Mouse (Mus musculus) testis, postnatal 14 days (tissue): ENCODE measurements around the gene Slc2a4.

Experiments
- DNase-seq: peaks from one replicate; pipeline ENCODE4 v3.0.0; 2021; ENCODE audit warnings: low spot score

Gene Slc2a4

GRCm38 (mm10) chr11:69948066-69948762 is at the start of gene Slc2a4:
Gene Slc2a4 (minus strand): TSS chr11:69948188.
- peak; percentile 92 for DNase-seq

- DNase-seq: peak; percentile 89
These were observed 49.1 kb upstream of the Slc2a4 start for GRCm38 (mm10) chr11:69997070-69997509.

- peak; percentile 66 for DNase-seq
These were observed 48.4 kb upstream of the Slc2a4 start for GRCm38 (mm10) chr11:69996161-69997061.

GRCm38 (mm10) chr11:69995391-69995960 is 47.5 kb upstream of the Slc2a4 start, which contains the start of gene Phf23:
Gene Phf23 (plus strand): TSS chr11:69995777.
- peak; percentile 98 for DNase-seq

GRCm38 (mm10) chr11:69994401-69995090 is 46.6 kb upstream of the Slc2a4 start:
- no peak for DNase-seq

GRCm38 (mm10) chr11:69992932-69993331 is 44.9 kb upstream of the Slc2a4 start:
- no peak for DNase-seq

GRCm38 (mm10) chr11:69992396-69992795 is 44.4 kb upstream of the Slc2a4 start:
- no peak for DNase-seq

- no peak for DNase-seq
These were observed 43.7 kb upstream of the Slc2a4 start for GRCm38 (mm10) chr11:69991711-69992110.

GRCm38 (mm10) chr11:69990850-69991691 is 43.1 kb upstream of the Slc2a4 start, which contains the start of gene Gabarap:
Gene Gabarap (plus strand): TSS chr11:69991143.
- DNase-seq: peak; percentile 95

- no peak for DNase-seq
These were observed 42.0 kb upstream of the Slc2a4 start for GRCm38 (mm10) chr11:69989949-69990348.

- no peak for DNase-seq
These were observed 36.4 kb upstream of the Slc2a4 start for GRCm38 (mm10) chr11:69984431-69984830.

GRCm38 (mm10) chr11:69983377-69983776 is 35.4 kb upstream of the Slc2a4 start:
- DNase-seq: no peak

GRCm38 (mm10) chr11:69982877-69983276 is 34.9 kb upstream of the Slc2a4 start:
- no peak for DNase-seq

- no peak for DNase-seq
These were observed 34.2 kb upstream of the Slc2a4 start, which contains the start of gene Elp5 for GRCm38 (mm10) chr11:69982225-69982624. Gene Elp5 (minus strand): TSS chr11:69982517.

GRCm38 (mm10) chr11:69981141-69981762 is 33.3 kb upstream of the Slc2a4 start, which contains the start of gene Ctdnep1:
Gene Ctdnep1 (plus strand): TSS chr11:69981156.
- DNase-seq: no peak

GRCm38 (mm10) chr11:69980196-69981140 is 32.5 kb upstream of the Slc2a4 start:
- peak; percentile 95 for DNase-seq

- no peak for DNase-seq
These were observed 31.8 kb upstream of the Slc2a4 start for GRCm38 (mm10) chr11:69979827-69980195.

- peak; percentile 55 for DNase-seq
These were observed 28.3 kb upstream of the Slc2a4 start for GRCm38 (mm10) chr11:69976271-69976670.

GRCm38 (mm10) chr11:69974907-69975306 is 26.9 kb upstream of the Slc2a4 start:
- no peak for DNase-seq
